Mouse (Mus musculus) myocyte (in vitro differentiated cells): Measurements from ENCODE around the gene Lbh. TPM values are rescaled to one million over a fixed set of nuclear protein-coding genes. Genes with fewer than 3 reads are reported as not detected.

Source experiments
- H3K27me3 ChIP-seq: one replicate; pipeline ENCODE4 v1.6.1; 2011; ENCODE audit not compliant: control insufficient read depth, insufficient read depth, insufficient read length
- H3K36me3 ChIP-seq: one replicate; pipeline ENCODE4 v1.6.1; 2011; ENCODE audit not compliant: control insufficient read depth, insufficient read depth
- H3K4me2 ChIP-seq: one replicate; pipeline ENCODE4 v1.6.1; 2011; ENCODE audit warnings: low read depth, control low read depth
- H3K4me3 ChIP-seq: one replicate; pipeline ENCODE4 v1.5.1; 2011; ENCODE audit warnings: mild to moderate bottlenecking, control low read depth, moderate library complexity
- H3K79me2 ChIP-seq: one replicate; pipeline ENCODE4 v1.6.1; 2011; ENCODE audit not compliant: control insufficient read depth, insufficient read depth
- H3ac ChIP-seq: one replicate; pipeline ENCODE4 v1.6.1; 2011; ENCODE audit not compliant: control insufficient read depth, insufficient read length
- CEBPB ChIP-seq: IDR thresholded peaks from 2 replicates; pipeline ENCODE4 v1.6.1; 2011; ENCODE audit warnings: mild to moderate bottlenecking, moderate library complexity; ENCODE audit not compliant: poor library complexity, insufficient read depth, severe bottlenecking
- E2F4 ChIP-seq: IDR thresholded peaks from one replicate; pipeline ENCODE4 v1.6.1; 2011; ENCODE audit warnings: mild to moderate bottlenecking, control low read depth, moderate library complexity; ENCODE audit not compliant: insufficient read depth
- MAX ChIP-seq: IDR thresholded peaks from one replicate; pipeline ENCODE4 v1.6.1; 2011; ENCODE audit warnings: low read depth, mild to moderate bottlenecking, control low read depth
- MYOD1 ChIP-seq, 3 experiments: IDR thresholded peaks; one replicate each; pipeline ENCODE4 v1.6.1; 2011; ENCODE audit warnings: control low read depth in 2 of 3, low read depth in 2 of 3, mild to moderate bottlenecking in 2 of 3, moderate library complexity in 1 of 3; ENCODE audit not compliant: insufficient read length in 2 of 3, control insufficient read depth in 1 of 3
- MYOG ChIP-seq, 3 experiments: IDR thresholded peaks; one replicate each; pipeline ENCODE4 v1.6.1; 2011; ENCODE audit warnings: control low read depth in 2 of 3, low read depth in 2 of 3, mild to moderate bottlenecking in 2 of 3; ENCODE audit not compliant: insufficient read length in 2 of 3, control insufficient read depth in 1 of 3, insufficient read depth in 1 of 3
- POLR2A ChIP-seq: IDR thresholded peaks from one replicate; pipeline ENCODE4 v1.6.1; 2011; ENCODE audit warnings: low read depth, mild to moderate bottlenecking, control low read depth, moderate library complexity; ENCODE audit not compliant: insufficient read length
- POLR2AphosphoS2 ChIP-seq: IDR thresholded peaks from one replicate; pipeline ENCODE4 v1.6.1; 2011; ENCODE audit warnings: low read depth, control low read depth; ENCODE audit not compliant: insufficient read length
- REST ChIP-seq: IDR thresholded peaks from one replicate; pipeline ENCODE4 v1.6.1; 2011; ENCODE audit warnings: mild to moderate bottlenecking, control low read depth, moderate library complexity; ENCODE audit not compliant: insufficient read depth, insufficient read length
- SRF ChIP-seq: IDR thresholded peaks from one replicate; pipeline ENCODE4 v1.6.1; 2011; ENCODE audit warnings: low read depth; ENCODE audit not compliant: control insufficient read depth, insufficient read length
- TCF12 ChIP-seq: IDR thresholded peaks from one replicate; pipeline ENCODE4 v1.6.1; 2011; ENCODE audit warnings: mild to moderate bottlenecking, control low read depth; ENCODE audit not compliant: poor library complexity, insufficient read depth, severe bottlenecking
- TCF3 ChIP-seq: IDR thresholded peaks from one replicate; pipeline ENCODE4 v1.6.1; 2011; ENCODE audit warnings: low read depth, control low read depth; ENCODE audit not compliant: insufficient read length
- USF1 ChIP-seq: IDR thresholded peaks from one replicate; pipeline ENCODE4 v1.6.1; 2011; ENCODE audit warnings: low read depth, mild to moderate bottlenecking, control low read depth, moderate library complexity
- polyA plus RNA-seq: library from polyadenylated mRNA; unstranded; fragments of >200 nt; fragmentation: generic; extraction: Trizol; gene quantifications from one replicate; pipeline ENCODE4 v1.2.1, GENCODE M21; 2012; ENCODE audit warnings: missing spikeins

Gene Lbh
- polyA plus RNA-seq, 1 experiment, result 29.8 TPM

GRCm38 (mm10) chr17:72955534-72955933 lies 37.4 kb downstream of the Lbh start:
- H3ac ChIP-seq, result no peak overlapping the region
- no peak for TF ChIP-seq MAX
- TF ChIP-seq TCF12, result no peak
- TF ChIP-seq MYOD1 (IDR thresholded peaks at IDR 0.05; ENCODE audit: control insufficient read depth in 1 of 3, insufficient read length in 2 of 3, low read depth in 2 of 3), result no peak
- no peak for TF ChIP-seq REST
- no peak for TF ChIP-seq E2F4
- TF ChIP-seq USF1, result no peak
- TF ChIP-seq TCF3, result no peak
- no peak for TF ChIP-seq CEBPB
- no peak for TF ChIP-seq MYOG (IDR thresholded peaks at IDR 0.05; ENCODE audit: control insufficient read depth in 1 of 3, insufficient read depth in 1 of 3, insufficient read length in 2 of 3, low read depth in 2 of 3)
- TF ChIP-seq POLR2A, result no peak
- TF ChIP-seq SRF, result no peak
- H3K79me2 ChIP-seq, result no peaks in the 10 kb centered on the region
- no peak overlapping the region for H3K4me3 ChIP-seq
- no peaks in the 10 kb centered on the region for H3K36me3 ChIP-seq
- no peaks in the 10 kb centered on the region for H3K27me3 ChIP-seq
- peak overlapping the region; percentile 53 for H3K4me2 ChIP-seq

DNA sequence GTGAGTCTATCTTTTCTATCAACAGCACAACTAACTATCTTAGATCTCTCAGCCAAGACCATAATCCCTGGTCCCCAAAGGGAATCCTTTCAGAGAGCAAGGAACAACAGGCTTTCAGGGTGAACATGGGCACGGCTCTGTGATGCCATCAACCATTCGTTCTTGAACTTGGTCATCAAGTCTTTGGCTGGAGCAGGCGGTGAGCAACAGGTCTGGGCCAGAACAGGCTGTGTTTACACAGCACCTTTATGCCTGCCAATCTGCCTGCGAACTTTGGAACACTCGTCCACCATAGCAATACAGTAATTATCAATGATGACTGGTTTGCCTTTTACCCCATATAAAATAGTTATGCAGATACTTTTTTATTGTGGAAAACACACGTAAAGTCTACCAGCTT lies 38.9 kb downstream of the Lbh start:
- no peak overlapping the region for H3K4me2 ChIP-seq
- no peaks in the 10 kb centered on the region for H3K36me3 ChIP-seq
- no peaks in the 10 kb centered on the region for H3K27me3 ChIP-seq
- H3K4me3 ChIP-seq, result no peak overlapping the region
- TF ChIP-seq MYOG (IDR thresholded peaks at IDR 0.05; ENCODE audit: control insufficient read depth in 1 of 3, insufficient read depth in 1 of 3, insufficient read length in 2 of 3, low read depth in 2 of 3) (no peak), TCF3 (no peak), CEBPB (no peak), E2F4 (no peak), MAX (no peak), POLR2AphosphoS2 (no peak), POLR2A (no peak), REST (no peak), USF1 (no peak), TCF12 (no peak), MYOD1 (IDR thresholded peaks at IDR 0.05; ENCODE audit: control insufficient read depth in 1 of 3, insufficient read length in 2 of 3, low read depth in 2 of 3) (no peak), SRF (no peak)
- H3K79me2 ChIP-seq, result no peaks in the 10 kb centered on the region
- no peak overlapping the region for H3ac ChIP-seq

- Histone ChIP-seq H3K79me2 (no peaks in the 10 kb centered on the region), H3ac (no peak overlapping the region), H3K4me3 (no peak overlapping the region), H3K4me2 (peak overlapping the region; percentile 54), H3K36me3 (no peaks in the 10 kb centered on the region), H3K27me3 (no peaks in the 10 kb centered on the region)
- TF ChIP-seq E2F4 (no peak), REST (no peak), MYOD1 (IDR thresholded peaks at IDR 0.05; ENCODE audit: control insufficient read depth in 1 of 3, insufficient read length in 2 of 3, low read depth in 2 of 3) (no peak), CEBPB (no peak), POLR2A (no peak), USF1 (no peak), POLR2AphosphoS2 (no peak), TCF12 (no peak), TCF3 (no peak), MYOG (IDR thresholded peaks at IDR 0.05; ENCODE audit: control insufficient read depth in 1 of 3, insufficient read depth in 1 of 3, insufficient read length in 2 of 3, low read depth in 2 of 3) (no peak)
These were observed 40.8 kb downstream of the Lbh start for GRCm38 (mm10) chr17:72958886-72959285.

- H3K4me2 ChIP-seq, result peak overlapping the region; percentile 54
- no peak overlapping the region for H3ac ChIP-seq
- no peaks in the 10 kb centered on the region for H3K79me2 ChIP-seq
- H3K36me3 ChIP-seq, result no peaks in the 10 kb centered on the region
- TF ChIP-seq USF1 (no peak), POLR2A (no peak), SRF (no peak), MAX (no peak), TCF12 (no peak), REST (no peak), MYOG (IDR thresholded peaks at IDR 0.05; ENCODE audit: control insufficient read depth in 1 of 3, insufficient read depth in 1 of 3, insufficient read length in 2 of 3, low read depth in 2 of 3) (no peak), E2F4 (no peak), TCF3 (no peak), MYOD1 (IDR thresholded peaks at IDR 0.05; ENCODE audit: control insufficient read depth in 1 of 3, insufficient read length in 2 of 3, low read depth in 2 of 3) (no peak), CEBPB (no peak), POLR2AphosphoS2 (no peak)
- H3K4me3 ChIP-seq, result no peak overlapping the region
- H3K27me3 ChIP-seq, result no peaks in the 10 kb centered on the region
These were observed 41.5 kb downstream of the Lbh start for GRCm38 (mm10) chr17:72959497-72960039.
